ENCODE assay signal across 11 mouse cellular contexts in genomic region chr1:81594183-81594515, GRCm38 (mm10).
DNase-seq lines count a peak whose midpoint lies in the region; ATAC-seq lines count a peak whose summit lies in the region.
"Had no signal": no experiment of that assay in that cellular context is flagged by ENCODE, and none has a peak within 500 bp of the region (broad histone marks: within the 10 kb centered on the region; RNA-seq: fewer than 3 reads in every experiment).

No protein-coding gene starts in this region.

- WGBS in heart, embryonic 14.5 days: 20% methylated on average over 5 of the region's 5 CpGs
- WGBS in embryonic facial prominence, embryonic 11.5 days: 9% methylated on average over 5 of the region's 5 CpGs
- WGBS in hindbrain, embryonic 11.5 days: 8% methylated on average over 5 of the region's 5 CpGs
- WGBS in midbrain, embryonic 13.5 days: 0% methylated on average over 5 of the region's 5 CpGs

- no peak for ATAC-seq in heart, embryonic 14.5 days (ENCODE audit: insufficient number of reproducible peaks, insufficient read depth, low FRiP score, low read depth)
- no peak for ATAC-seq in embryonic facial prominence, embryonic 11.5 days (replicated peaks; ENCODE audit: insufficient number of reproducible peaks, low FRiP score, low TSS enrichment, low read depth)
- peak; percentile 41 for ATAC-seq in hindbrain, embryonic 11.5 days (ENCODE audit: low FRiP score)
- ATAC-seq in midbrain, embryonic 13.5 days: peak; percentile 21
- ATAC-seq in inflammation-experienced regulatory T-cells, adult 6 months: no peak

- peak overlapping the region; percentile 75 for H3K4me2 ChIP-seq in heart, embryonic 14.5 days (ENCODE audit: low read length)
- peak overlapping the region; percentile 48 for H3K4me2 ChIP-seq in embryonic facial prominence, embryonic 11.5 days (ENCODE audit: low read depth, low read length)
- H3K4me2 ChIP-seq in hindbrain, embryonic 11.5 days (replicated peaks; ENCODE audit: low read depth, low read length): peak overlapping the region; percentile 58
- peak overlapping the region; percentile 65 for H3K4me2 ChIP-seq in midbrain, embryonic 13.5 days (replicated peaks)

- H3K4me1 ChIP-seq in heart, embryonic 14.5 days (ENCODE audit: control insufficient read depth in 2 of 2, insufficient read depth in 2 of 2, low read length in 2 of 2): peaks cover 0 to 2% of the 10 kb centered on the region in 2 experiments; a peak in 1 of 4 replicates
- H3K4me1 ChIP-seq in embryonic facial prominence, embryonic 11.5 days (ENCODE audit: control insufficient read depth, insufficient read depth, low read length): no peaks in the 10 kb centered on the region
- H3K4me1 ChIP-seq in hindbrain, embryonic 11.5 days (replicated peaks; ENCODE audit: control insufficient read depth, insufficient read depth, low read length): peaks cover 4% of the 10 kb centered on the region; the same call in 1 of the 2 replicates
- H3K4me1 ChIP-seq in midbrain, embryonic 13.5 days (replicated peaks): peaks cover 17% of the 10 kb centered on the region

- no peaks in the 10 kb centered on the region for H3K36me3 ChIP-seq in heart, embryonic 14.5 days (ENCODE audit: control insufficient read depth, insufficient read depth, low read length)
- H3K36me3 ChIP-seq in embryonic facial prominence, embryonic 11.5 days (replicated peaks; ENCODE audit: control insufficient read depth, insufficient read depth, low read depth, low read length): no peaks in the 10 kb centered on the region
- no peaks in the 10 kb centered on the region for H3K36me3 ChIP-seq in hindbrain, embryonic 11.5 days (ENCODE audit: control insufficient read depth, insufficient read depth, low read length)
- H3K36me3 ChIP-seq in midbrain, embryonic 13.5 days: no peaks in the 10 kb centered on the region

- DNase-seq in heart, adult 11 months: no peak
- no peak for DNase-seq in embryonic facial prominence, embryonic 11.5 days (ENCODE audit: low spot score)
- DNase-seq in hindbrain, embryonic 11.5 days (ENCODE audit: low spot score): no peak
- DNase-seq in urinary bladder, adult 18-20 months (ENCODE audit: low spot score in 2 of 2): no peak
- DNase-seq in spleen, postnatal 36 days (ENCODE audit: low spot score in 2 of 2): no peak
- DNase-seq: kidney, adult 8-10 months; thymus, postnatal 36 days had no signal

- peak overlapping the region; percentile 66 for H3K9ac ChIP-seq in heart, embryonic 14.5 days (ENCODE audit: low read length)
- H3K9ac ChIP-seq in embryonic facial prominence, embryonic 11.5 days (replicated peaks; ENCODE audit: low read length): no peak overlapping the region
- peak overlapping the region; percentile 66 for H3K9ac ChIP-seq in hindbrain, embryonic 11.5 days (ENCODE audit: low read depth, low read length)
- peak overlapping the region; percentile 67 for H3K9ac ChIP-seq in midbrain, embryonic 13.5 days (replicated peaks)

- no peaks in the 10 kb centered on the region for H3K27me3 ChIP-seq in heart, embryonic 14.5 days (ENCODE audit: control insufficient read depth, insufficient read depth, low read length)
- H3K27me3 ChIP-seq in embryonic facial prominence, embryonic 11.5 days (ENCODE audit: control insufficient read depth, insufficient read depth, low read length): no peaks in the 10 kb centered on the region
- H3K27me3 ChIP-seq in hindbrain, embryonic 11.5 days (ENCODE audit: control insufficient read depth, insufficient read depth, low read length): no peaks in the 10 kb centered on the region
- no peaks in the 10 kb centered on the region for H3K27me3 ChIP-seq in midbrain, embryonic 13.5 days

- no peak overlapping the region for H3K27ac ChIP-seq in heart, embryonic 14.5 days (replicated peaks in 1 of 2; ENCODE audit: control insufficient read depth in 1 of 2, insufficient read depth in 1 of 2, low read depth in 2 of 2, low read length in 2 of 2)
- peak overlapping the region; percentile 71 for H3K27ac ChIP-seq in embryonic facial prominence, embryonic 11.5 days (replicated peaks; ENCODE audit: low read depth, low read length)
- H3K27ac ChIP-seq in hindbrain, embryonic 11.5 days (ENCODE audit: low read depth, low read length): peak overlapping the region; percentile 95
- peak overlapping the region; percentile 98 for H3K27ac ChIP-seq in midbrain, embryonic 13.5 days
- H3K27ac ChIP-seq: macrophage had no signal

- H3K9me3 ChIP-seq in heart, embryonic 14.5 days (ENCODE audit: control insufficient read depth, low read length): no peaks in the 10 kb centered on the region
- no peaks in the 10 kb centered on the region for H3K9me3 ChIP-seq in embryonic facial prominence, embryonic 11.5 days (replicated peaks; ENCODE audit: control insufficient read depth, low read length)
- no peaks in the 10 kb centered on the region for H3K9me3 ChIP-seq in hindbrain, embryonic 11.5 days (ENCODE audit: control insufficient read depth, low read length)
- H3K9me3 ChIP-seq in midbrain, embryonic 13.5 days: no peaks in the 10 kb centered on the region

- peak overlapping the region; percentile 45 to 62 for H3K4me3 ChIP-seq in heart, embryonic 14.5 days (ENCODE audit: control insufficient read depth in 1 of 2, insufficient read depth in 1 of 2, low read depth in 1 of 2, low read length in 2 of 2)
- peak overlapping the region; percentile 31 for H3K4me3 ChIP-seq in embryonic facial prominence, embryonic 11.5 days (ENCODE audit: low read depth, low read length)
- H3K4me3 ChIP-seq in hindbrain, embryonic 11.5 days (ENCODE audit: low read depth, low read length): peak overlapping the region; percentile 30
- H3K4me3 ChIP-seq in midbrain, embryonic 13.5 days (replicated peaks): peak overlapping the region; percentile 44

Comparison
In these comparisons a context has a peak if more than half of its experiments do, and no peak if none do; other contexts are left out.
1. ATAC-seq: peak in hindbrain, embryonic 11.5 days (single experiment) and midbrain, embryonic 13.5 days (single experiment); none in heart, embryonic 14.5 days (single experiment), embryonic facial prominence, embryonic 11.5 days (single experiment) and inflammation-experienced regulatory T-cells, adult 6 months (single experiment).
2. H3K27ac ChIP-seq: peak in embryonic facial prominence, embryonic 11.5 days (single experiment), hindbrain, embryonic 11.5 days (single experiment) and midbrain, embryonic 13.5 days (single experiment); none in heart, embryonic 14.5 days (0 of 2).
3. Peak in every context shown above with its lines, with median percentiles within 50 percentile points of each other: H3K4me2 ChIP-seq and H3K4me3 ChIP-seq.